Mouse (Mus musculus) right cerebral cortex, postnatal 25 days (tissue): Measurements from ENCODE around the gene Shroom3.

Experiments used
- DNase-seq: peaks from one replicate; pipeline ENCODE4 v3.0.0; 2022

Gene Shroom3

GRCm38 (mm10) chr5:92759156-92759745 is 76.0 kb downstream of the Shroom3 start:
- no peak for DNase-seq

GRCm38 (mm10) chr5:92760542-92760941 is 77.3 kb downstream of the Shroom3 start:
- no peak for DNase-seq

- no peak for DNase-seq
Measured at GRCm38 (mm10) chr5:92761615-92762353, 78.5 kb downstream of the Shroom3 start.

- no peak for DNase-seq
Measured at GRCm38 (mm10) chr5:92762425-92762824, 79.2 kb downstream of the Shroom3 start.

GRCm38 (mm10) chr5:92763546-92763952 is 80.3 kb downstream of the Shroom3 start:
- no peak for DNase-seq

GRCm38 (mm10) chr5:92766301-92766700 is 83.1 kb downstream of the Shroom3 start:
- DNase-seq = no peak

- DNase-seq = no peak
Measured at GRCm38 (mm10) chr5:92767194-92767777, 84.1 kb downstream of the Shroom3 start.

- no peak for DNase-seq
Measured at GRCm38 (mm10) chr5:92767857-92768291, 84.6 kb downstream of the Shroom3 start.

GRCm38 (mm10) chr5:92773821-92774220 is 90.6 kb downstream of the Shroom3 start:
- DNase-seq = no peak

GRCm38 (mm10) chr5:92774419-92774818 is 91.2 kb downstream of the Shroom3 start:
- DNase-seq = no peak

GRCm38 (mm10) chr5:92774893-92775292 is 91.7 kb downstream of the Shroom3 start:
- no peak for DNase-seq

- DNase-seq = no peak
Measured at GRCm38 (mm10) chr5:92778395-92778794, 95.2 kb downstream of the Shroom3 start.

- no peak for DNase-seq
Measured at GRCm38 (mm10) chr5:92781082-92781481, 97.8 kb downstream of the Shroom3 start.

- no peak for DNase-seq
Measured at GRCm38 (mm10) chr5:92784037-92784860, 101.0 kb downstream of the Shroom3 start.

GRCm38 (mm10) chr5:92785870-92786436 is 102.7 kb downstream of the Shroom3 start:
- no peak for DNase-seq

GRCm38 (mm10) chr5:92788990-92789389 is 105.8 kb downstream of the Shroom3 start:
- no peak for DNase-seq

GRCm38 (mm10) chr5:92796089-92796990 is 113.1 kb downstream of the Shroom3 start:
- no peak for DNase-seq

- DNase-seq = no peak
Measured at GRCm38 (mm10) chr5:92797981-92798380, 114.7 kb downstream of the Shroom3 start.

GRCm38 (mm10) chr5:92804379-92804778 is 121.1 kb downstream of the Shroom3 start:
- no peak for DNase-seq

GRCm38 (mm10) chr5:92808503-92809415 is 125.5 kb downstream of the Shroom3 start:
- DNase-seq = peak; percentile 6

GRCm38 (mm10) chr5:92809416-92809750 is 126.1 kb downstream of the Shroom3 start:
- DNase-seq = no peak
